Mouse (Mus musculus): ENCODE measurements around the gene Lats2. TPM values are rescaled to one million over a fixed set of nuclear protein-coding genes. Genes with fewer than 3 reads are reported as not detected.

The Lats2 gene
- polyA plus RNA-seq, 1 experiment from 2014 or later, result 8.0 TPM

DNA sequence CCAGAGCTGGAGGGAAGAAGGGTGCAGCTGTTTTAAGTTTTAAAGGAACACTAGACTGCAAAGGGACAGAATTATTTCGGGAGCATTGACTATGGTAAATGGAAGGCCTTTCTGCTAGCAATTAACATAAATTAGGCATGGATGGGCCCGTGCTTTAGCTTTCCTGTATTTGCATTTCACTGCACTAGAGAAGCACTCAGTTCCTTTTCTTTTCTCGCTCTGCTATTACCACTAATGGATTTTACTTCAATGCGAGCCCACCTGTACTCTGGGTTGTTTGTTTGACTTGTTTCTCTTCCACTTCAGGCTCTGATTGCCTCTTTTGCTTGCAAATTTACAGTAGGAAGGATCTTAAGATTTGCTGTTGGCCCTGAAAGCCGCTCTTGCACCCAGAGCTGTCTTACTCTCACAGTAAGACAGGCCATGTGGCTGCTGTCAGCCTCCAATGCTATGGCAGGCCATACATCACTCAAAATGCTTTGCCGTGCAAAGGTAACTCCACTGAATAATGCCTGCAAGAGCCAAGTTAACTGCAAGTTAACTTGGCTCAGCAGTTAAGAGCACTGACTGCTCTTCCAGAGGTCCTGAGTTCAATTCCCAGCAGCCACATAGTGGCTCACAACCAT is 25.4 kb downstream of the Lats2 start:
- Histone ChIP-seq H3K9me3 (no peaks in the 10 kb centered on the region), H3K27ac (replicated peaks) (peak overlapping the region; percentile 47), H3K36me3 (no peaks in the 10 kb centered on the region), H3K9ac (replicated peaks) (no peak overlapping the region), H3K4me1 (peaks cover 32% of the 10 kb centered on the region), H3K4me2 (replicated peaks) (no peak overlapping the region), H3K27me3 (no peaks in the 10 kb centered on the region), H3K4me3 (no peak overlapping the region)
- peak; percentile 69 for ATAC-seq (replicated peaks)
- WGBS, result 33% methylated on average over 6 of the region's 6 CpGs

DNA sequence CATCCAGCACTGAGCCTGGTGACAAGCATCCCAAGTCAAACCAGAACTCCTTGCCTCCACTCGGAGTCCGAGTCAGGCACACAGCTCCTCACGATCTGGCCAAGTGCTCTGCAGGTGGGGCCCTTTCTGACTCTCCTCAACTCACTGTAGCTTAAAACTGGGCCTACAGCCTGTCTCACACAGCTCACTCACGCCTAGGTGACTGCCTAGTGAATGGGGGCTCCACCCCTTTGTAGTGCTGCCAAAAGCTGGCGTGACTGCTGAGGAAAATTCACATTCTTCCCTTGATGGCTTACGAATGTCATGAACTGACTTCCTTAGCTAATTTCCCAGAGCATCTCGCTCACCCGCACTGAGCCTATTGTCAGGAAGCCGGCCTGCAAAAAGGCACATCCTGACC is 27.7 kb downstream of the Lats2 start:
- H3K4me1 ChIP-seq, result peaks cover 32% of the 10 kb centered on the region
- ATAC-seq (replicated peaks), result peak; percentile 50
- H3K9ac ChIP-seq (replicated peaks), result no peak overlapping the region
- H3K27me3 ChIP-seq, result no peaks in the 10 kb centered on the region
- no peaks in the 10 kb centered on the region for H3K9me3 ChIP-seq
- peak overlapping the region; percentile 40; the same call in 1 of the 2 replicates for H3K27ac ChIP-seq (replicated peaks)
- H3K4me2 ChIP-seq (replicated peaks), result no peak overlapping the region
- H3K4me3 ChIP-seq, result no peak overlapping the region
- WGBS, result 23% methylated on average over 9 of the region's 9 CpGs
- no peaks in the 10 kb centered on the region for H3K36me3 ChIP-seq

DNA sequence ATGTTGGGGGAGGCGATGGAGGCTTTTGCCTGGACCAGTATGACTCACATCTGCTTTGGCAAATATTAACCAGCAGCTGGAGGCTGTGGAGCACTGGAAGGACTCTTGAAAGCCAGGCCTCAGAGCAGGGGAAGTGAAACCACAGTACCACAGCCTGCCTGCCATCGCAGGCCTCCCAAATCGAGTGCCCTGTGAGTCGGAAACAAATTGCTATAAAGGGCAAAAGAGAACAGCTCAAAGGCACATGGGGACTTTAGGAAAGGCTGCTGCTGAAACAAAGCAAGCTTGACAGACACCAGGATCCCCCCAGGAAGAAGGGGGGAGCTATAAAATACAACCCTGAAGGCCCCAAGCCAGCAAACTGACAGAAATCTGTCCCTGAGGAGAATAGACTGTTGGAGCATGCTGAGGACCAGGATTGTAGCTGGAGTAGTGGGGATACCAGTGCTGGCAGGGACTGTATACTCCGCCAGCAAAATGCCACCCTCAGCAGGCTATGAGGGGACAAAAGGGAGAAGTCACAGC is 28.2 kb downstream of the Lats2 start:
- Histone ChIP-seq H3K4me1 (peaks cover 32% of the 10 kb centered on the region), H3K9ac (replicated peaks) (0 out of 2 replicates have a peak overlapping the region, but pooled peaks have one; percentile 18), H3K9me3 (no peaks in the 10 kb centered on the region), H3K27ac (replicated peaks) (peak overlapping the region; percentile 40; the same call in 1 of the 2 replicates), H3K27me3 (no peaks in the 10 kb centered on the region), H3K36me3 (no peaks in the 10 kb centered on the region), H3K4me3 (no peak overlapping the region), H3K4me2 (replicated peaks) (no peak overlapping the region)
- peak; percentile 62 for ATAC-seq (replicated peaks)
- WGBS, result 34% methylated on average over 5 of the region's 5 CpGs

DNA sequence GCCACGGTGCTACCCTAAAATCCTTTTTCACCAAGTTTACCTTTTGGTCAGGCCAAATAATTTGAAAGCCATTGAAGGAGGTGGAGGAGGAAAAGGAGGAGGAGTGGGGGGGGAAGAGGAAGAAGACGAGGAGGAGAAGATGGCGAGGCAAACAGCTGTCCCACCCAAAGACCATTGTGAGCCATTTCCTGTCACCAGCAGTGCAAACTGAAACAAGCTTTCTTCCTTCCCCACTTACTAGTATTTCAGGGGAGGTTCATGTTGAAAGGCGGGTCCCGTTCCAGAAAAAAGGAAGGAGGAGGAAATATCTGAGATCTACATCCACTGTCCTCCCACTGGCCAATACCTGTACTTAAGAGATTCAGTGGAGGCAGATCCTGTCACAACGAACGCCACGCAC is 28.8 kb downstream of the Lats2 start:
- H3K4me2 ChIP-seq (replicated peaks), result no peak overlapping the region
- no peak for ATAC-seq (replicated peaks)
- H3K4me3 ChIP-seq, result no peak overlapping the region
- no peaks in the 10 kb centered on the region for H3K36me3 ChIP-seq
- no peaks in the 10 kb centered on the region for H3K27me3 ChIP-seq
- no peaks in the 10 kb centered on the region for H3K9me3 ChIP-seq
- no peak overlapping the region for H3K9ac ChIP-seq (replicated peaks)
- peaks cover 32% of the 10 kb centered on the region for H3K4me1 ChIP-seq
- H3K27ac ChIP-seq (replicated peaks), result peak overlapping the region; percentile 40; the same call in 1 of the 2 replicates
- 94% methylated on average over 8 of the region's 8 CpGs for WGBS

DNA sequence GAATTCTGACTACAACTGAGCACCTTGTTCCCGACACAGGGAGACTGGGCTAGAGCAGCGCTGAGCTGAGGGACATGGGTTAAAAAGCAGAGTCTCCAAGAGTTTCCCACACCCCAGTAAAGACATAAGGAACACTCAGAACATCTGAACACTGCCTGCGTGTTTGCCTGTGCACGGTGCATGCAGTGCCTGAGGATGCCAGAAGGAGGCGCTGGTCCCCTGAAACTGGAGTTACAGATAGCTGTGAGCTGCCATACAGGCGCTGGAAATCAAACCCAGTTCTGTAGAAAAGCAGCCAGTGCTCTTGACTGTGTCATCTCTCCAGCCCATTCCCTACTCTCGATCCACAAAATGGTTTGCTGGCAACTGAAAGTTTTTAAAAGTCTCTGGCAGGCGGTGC is 32.0 kb downstream of the Lats2 start:
- H3K4me1 ChIP-seq, result peaks cover 19% of the 10 kb centered on the region
- no peak for ATAC-seq (replicated peaks)
- WGBS, result 76% methylated on average over 8 of the region's 8 CpGs
- no peak overlapping the region for H3K27ac ChIP-seq (replicated peaks)
- H3K9ac ChIP-seq (replicated peaks), result no peak overlapping the region
- H3K4me2 ChIP-seq (replicated peaks), result no peak overlapping the region
- H3K36me3 ChIP-seq, result no peaks in the 10 kb centered on the region
- H3K4me3 ChIP-seq, result no peak overlapping the region
- H3K27me3 ChIP-seq, result no peaks in the 10 kb centered on the region
- H3K9me3 ChIP-seq, result no peaks in the 10 kb centered on the region

DNA sequence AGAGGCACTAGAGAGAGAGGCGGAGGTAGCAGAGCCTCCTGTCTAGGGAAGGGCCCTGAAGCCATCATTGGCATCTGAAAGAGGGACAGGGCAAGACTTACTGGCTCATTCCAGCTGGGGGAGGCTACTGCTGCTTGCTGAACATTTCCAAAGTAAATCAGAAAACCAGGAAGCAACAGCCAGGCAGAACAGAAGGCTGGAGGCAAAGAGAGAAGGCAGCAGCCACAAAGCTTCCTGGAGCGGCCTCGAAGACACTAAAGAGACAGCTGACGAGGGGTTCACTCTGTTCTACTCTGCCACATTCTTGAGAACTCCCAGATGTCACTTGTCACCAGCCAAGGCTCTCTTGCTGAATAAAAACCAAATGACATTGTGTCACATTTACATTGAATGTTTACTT is 33.7 kb downstream of the Lats2 start:
- no peak for ATAC-seq (replicated peaks)
- peaks cover 2% of the 10 kb centered on the region; the same call in 1 of the 2 replicates for H3K4me1 ChIP-seq
- no peak overlapping the region for H3K27ac ChIP-seq (replicated peaks)

DNA sequence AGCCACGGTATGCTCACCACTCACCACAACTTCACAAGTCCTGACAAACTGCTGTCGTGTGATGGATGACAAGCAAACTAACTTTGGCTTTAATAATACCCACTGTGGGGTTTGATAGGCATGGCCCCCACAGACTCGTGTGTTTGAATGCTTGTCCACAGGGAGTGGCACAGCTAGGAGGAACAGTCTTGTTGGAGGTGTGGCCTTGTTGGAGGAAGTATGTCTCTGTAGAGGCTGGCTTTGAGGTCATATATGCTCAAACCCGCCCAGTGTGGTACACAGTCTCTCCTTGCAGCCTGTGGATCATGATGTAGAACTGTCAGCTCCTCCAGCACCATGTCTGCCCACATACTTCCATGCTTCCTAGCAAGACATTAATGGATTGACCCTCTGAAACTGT is 39.9 kb downstream of the Lats2 start:
- no peak overlapping the region for H3K4me2 ChIP-seq (replicated peaks)
- 93% methylated on average over 4 of the region's 4 CpGs for WGBS
- no peaks in the 10 kb centered on the region for H3K27me3 ChIP-seq
- H3K36me3 ChIP-seq, result no peaks in the 10 kb centered on the region
- ATAC-seq (replicated peaks), result no peak
- no peaks in the 10 kb centered on the region for H3K4me1 ChIP-seq
- H3K9ac ChIP-seq (replicated peaks), result no peak overlapping the region
- H3K4me3 ChIP-seq, result no peak overlapping the region
- no peak overlapping the region for H3K27ac ChIP-seq (replicated peaks)
- no peaks in the 10 kb centered on the region for H3K9me3 ChIP-seq

More for the DNA sequence above, 33.7 kb downstream of the Lats2 start:
- Histone ChIP-seq H3K9me3 (no peaks in the 10 kb centered on the region), H3K36me3 (no peaks in the 10 kb centered on the region), H3K9ac (replicated peaks) (no peak overlapping the region), H3K4me2 (replicated peaks) (no peak overlapping the region), H3K4me3 (no peak overlapping the region), H3K27me3 (no peaks in the 10 kb centered on the region)
- 71% methylated on average over 4 of the region's 4 CpGs for WGBS

DNA sequence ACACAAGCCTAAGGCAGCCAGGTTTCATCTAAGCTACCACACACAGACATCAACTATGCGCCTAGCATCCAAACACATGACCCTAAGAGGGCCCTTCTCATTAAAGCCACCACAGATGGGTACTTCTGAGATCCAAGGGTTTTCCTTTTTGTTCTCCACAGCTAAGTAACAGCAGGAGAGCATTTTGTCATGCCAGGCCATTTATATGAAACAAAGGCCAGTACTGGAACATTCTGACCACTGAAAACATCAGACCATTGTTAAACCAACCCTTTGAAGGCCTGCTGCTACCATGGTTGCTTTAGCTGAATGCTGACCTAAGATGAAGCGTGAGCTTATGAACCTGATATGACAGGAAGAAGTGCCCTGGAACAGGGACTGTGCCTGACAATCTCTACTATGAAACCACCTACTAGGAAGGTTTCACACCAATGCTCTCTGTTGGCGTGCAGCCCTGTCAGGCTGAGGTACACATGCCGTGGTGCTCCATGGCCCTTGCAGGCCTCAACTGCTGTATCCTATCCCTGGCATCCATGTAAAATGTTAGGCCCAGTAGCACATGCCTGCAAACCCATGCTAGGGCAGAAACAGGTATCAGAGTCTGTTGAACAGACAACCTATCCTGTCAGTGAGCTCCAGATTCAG is 41.5 kb downstream of the Lats2 start:
- Histone ChIP-seq H3K4me2 (replicated peaks) (no peak overlapping the region), H3K4me1 (no peaks in the 10 kb centered on the region), H3K9ac (replicated peaks) (no peak overlapping the region), H3K9me3 (no peaks in the 10 kb centered on the region), H3K27ac (replicated peaks) (no peak overlapping the region), H3K36me3 (no peaks in the 10 kb centered on the region), H3K27me3 (no peaks in the 10 kb centered on the region), H3K4me3 (no peak overlapping the region)
- WGBS, result 53% methylated on average over 4 of the region's 4 CpGs
- no peak for ATAC-seq (replicated peaks)

DNA sequence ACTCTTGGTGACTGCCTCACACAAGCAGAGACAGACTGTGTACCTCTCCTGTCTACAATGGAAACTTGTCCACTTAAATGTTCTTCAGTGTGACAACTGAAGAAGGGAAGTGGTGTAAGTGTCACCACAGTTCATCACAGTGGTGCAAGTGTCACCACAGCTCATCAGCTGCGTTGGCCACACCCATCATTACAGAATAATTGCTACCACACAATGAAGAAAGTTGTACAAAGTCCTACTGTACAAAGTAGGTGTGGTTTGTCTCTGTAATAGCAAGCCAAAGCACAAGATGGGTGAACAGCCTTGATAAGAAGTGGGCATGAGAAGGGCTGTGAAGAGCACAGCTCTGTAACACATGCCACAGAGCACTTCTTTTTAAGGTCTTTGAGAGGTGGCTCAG is 45.3 kb downstream of the Lats2 start:
- ATAC-seq (replicated peaks), result no peak

DNA sequence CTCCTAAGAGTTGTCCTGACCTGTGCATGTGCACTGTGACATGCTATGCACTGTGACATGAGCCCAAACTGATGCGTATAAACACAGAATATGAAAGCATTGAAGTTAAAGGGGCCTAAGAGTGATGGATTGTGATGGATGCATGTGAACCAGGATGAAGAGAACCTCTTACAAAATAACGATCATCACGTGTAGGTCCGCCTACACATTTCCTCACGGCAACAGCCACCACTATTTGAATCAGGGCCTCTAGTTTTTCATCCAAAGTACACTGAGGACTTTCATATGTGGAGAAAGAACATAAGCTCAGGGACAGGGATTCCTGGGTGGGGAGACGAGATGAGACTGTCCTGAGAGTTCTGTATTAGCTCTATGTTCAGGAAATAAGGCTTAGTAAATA is 47.1 kb downstream of the Lats2 start:
- no peaks in the 10 kb centered on the region for H3K27me3 ChIP-seq
- H3K4me2 ChIP-seq (replicated peaks), result no peak overlapping the region
- no peaks in the 10 kb centered on the region for H3K9me3 ChIP-seq
- no peaks in the 10 kb centered on the region for H3K36me3 ChIP-seq
- 85% methylated on average over 6 of the region's 6 CpGs for WGBS
- no peak overlapping the region for H3K27ac ChIP-seq (replicated peaks)
- peaks cover 18% of the 10 kb centered on the region for H3K4me1 ChIP-seq
- H3K4me3 ChIP-seq, result no peak overlapping the region
- ATAC-seq (replicated peaks), result no peak
- H3K9ac ChIP-seq (replicated peaks), result no peak overlapping the region

More for the DNA sequence above, 45.3 kb downstream of the Lats2 start:
- H3K4me1 ChIP-seq, result peaks cover 5% of the 10 kb centered on the region
- H3K9ac ChIP-seq (replicated peaks), result no peak overlapping the region
- 89% methylated on average over 1 of the region's 1 CpGs for WGBS
- H3K27me3 ChIP-seq, result no peaks in the 10 kb centered on the region
- no peak overlapping the region for H3K4me3 ChIP-seq
- H3K36me3 ChIP-seq, result no peaks in the 10 kb centered on the region
- no peaks in the 10 kb centered on the region for H3K9me3 ChIP-seq
- H3K4me2 ChIP-seq (replicated peaks), result no peak overlapping the region
- H3K27ac ChIP-seq (replicated peaks), result no peak overlapping the region

DNA sequence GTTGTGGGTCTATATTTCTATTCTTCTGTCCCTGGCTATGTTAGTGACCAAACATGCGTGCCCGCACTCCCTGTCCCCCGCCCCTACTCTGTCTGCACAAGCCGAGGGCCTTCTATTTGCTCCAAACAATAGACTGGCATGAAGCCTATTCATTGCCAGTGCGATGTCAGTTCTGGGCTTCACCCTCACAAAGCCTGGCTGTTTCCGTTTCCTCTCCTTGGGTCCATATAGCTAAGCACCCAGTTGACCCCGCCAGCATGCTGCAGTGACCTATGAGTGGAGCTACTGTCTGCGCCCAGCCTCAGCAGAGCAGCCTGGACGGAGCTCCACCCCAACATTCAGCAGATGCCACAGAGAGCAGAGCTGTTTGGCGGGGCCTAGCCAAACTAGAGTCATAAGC is 49.0 kb downstream of the Lats2 start:
- no peak overlapping the region for H3K4me3 ChIP-seq
- no peaks in the 10 kb centered on the region for H3K9me3 ChIP-seq
- no peaks in the 10 kb centered on the region for H3K27me3 ChIP-seq
- no peak overlapping the region for H3K4me2 ChIP-seq (replicated peaks)
- H3K27ac ChIP-seq (replicated peaks), result no peak overlapping the region
- ATAC-seq (replicated peaks), result no peak
- no peak overlapping the region for H3K9ac ChIP-seq (replicated peaks)
- 19% methylated on average over 10 of the region's 10 CpGs for WGBS
- H3K4me1 ChIP-seq, result peaks cover 18% of the 10 kb centered on the region
- H3K36me3 ChIP-seq, result no peaks in the 10 kb centered on the region

DNA sequence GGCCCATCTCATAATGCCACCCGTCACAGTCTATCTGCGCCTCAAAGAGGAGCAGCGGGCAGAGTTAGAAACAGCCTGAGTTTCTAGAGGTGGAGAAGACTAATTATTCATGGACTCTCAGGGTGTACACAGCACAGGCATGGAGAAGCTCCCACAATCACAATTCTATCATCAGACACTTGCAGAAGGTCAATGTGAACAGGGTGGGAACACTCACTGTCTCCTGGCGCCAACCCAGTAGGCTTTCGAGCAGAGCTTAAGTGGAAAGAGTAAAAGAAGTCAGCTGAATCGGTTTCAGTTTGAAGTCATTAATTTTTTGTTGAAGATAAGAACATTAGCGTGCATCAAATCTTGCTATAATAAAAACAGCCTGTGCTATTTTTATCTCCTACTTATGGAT is 49.6 kb downstream of the Lats2 start:
- no peaks in the 10 kb centered on the region for H3K9me3 ChIP-seq
- no peak overlapping the region for H3K4me2 ChIP-seq (replicated peaks)
- no peak overlapping the region for H3K27ac ChIP-seq (replicated peaks)
- no peak overlapping the region for H3K4me3 ChIP-seq
- ATAC-seq (replicated peaks), result no peak
- 72% methylated on average over 7 of the region's 7 CpGs for WGBS
- H3K4me1 ChIP-seq, result peaks cover 18% of the 10 kb centered on the region
- no peaks in the 10 kb centered on the region for H3K27me3 ChIP-seq
- no peak overlapping the region for H3K9ac ChIP-seq (replicated peaks)
- H3K36me3 ChIP-seq, result no peaks in the 10 kb centered on the region
